Mouse (Mus musculus): ENCODE data around the gene Prkn.
"Not testable (repeated sequence)": the region's sequence is repeated elsewhere in the genome, so short reads cannot be mapped to it uniquely, and the experiment has no call there.

Prkn gene

DNA sequence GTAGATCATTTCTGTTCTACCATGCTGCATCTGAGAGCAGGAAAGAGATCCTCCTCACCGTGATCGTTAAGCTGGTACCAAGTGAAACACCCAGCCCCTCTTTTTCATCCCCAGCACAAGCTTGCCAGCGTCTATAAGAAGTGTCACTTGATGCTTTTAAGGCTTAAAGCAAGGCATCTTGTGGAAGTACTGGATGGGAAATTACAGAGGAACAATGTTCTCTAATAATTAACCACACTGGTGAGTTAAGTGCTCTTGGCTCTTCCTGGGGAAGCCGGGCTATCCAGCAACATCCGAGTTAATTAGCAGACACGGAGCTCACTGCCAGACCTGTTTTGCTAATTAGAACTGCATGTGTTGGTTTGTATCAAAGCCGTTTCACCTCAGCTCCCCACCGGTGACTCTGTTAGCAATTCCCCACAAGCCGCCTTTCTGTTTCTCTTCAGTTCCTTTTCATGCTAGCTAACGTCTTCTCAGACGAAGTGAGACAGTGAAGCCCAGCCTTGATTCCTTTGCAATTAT lies 1086.7 kb downstream of the Prkn start:
- DNase-seq: no peak

GRCm38 (mm10) chr17:11931641-11932040 lies 1091.5 kb downstream of the Prkn start:
- no peak for DNase-seq

GRCm38 (mm10) chr17:11933737-11934136 lies 1093.6 kb downstream of the Prkn start:
- no peak for DNase-seq

- no peak for DNase-seq
These were observed 1107.3 kb downstream of the Prkn start for GRCm38 (mm10) chr17:11947436-11947835.

DNA sequence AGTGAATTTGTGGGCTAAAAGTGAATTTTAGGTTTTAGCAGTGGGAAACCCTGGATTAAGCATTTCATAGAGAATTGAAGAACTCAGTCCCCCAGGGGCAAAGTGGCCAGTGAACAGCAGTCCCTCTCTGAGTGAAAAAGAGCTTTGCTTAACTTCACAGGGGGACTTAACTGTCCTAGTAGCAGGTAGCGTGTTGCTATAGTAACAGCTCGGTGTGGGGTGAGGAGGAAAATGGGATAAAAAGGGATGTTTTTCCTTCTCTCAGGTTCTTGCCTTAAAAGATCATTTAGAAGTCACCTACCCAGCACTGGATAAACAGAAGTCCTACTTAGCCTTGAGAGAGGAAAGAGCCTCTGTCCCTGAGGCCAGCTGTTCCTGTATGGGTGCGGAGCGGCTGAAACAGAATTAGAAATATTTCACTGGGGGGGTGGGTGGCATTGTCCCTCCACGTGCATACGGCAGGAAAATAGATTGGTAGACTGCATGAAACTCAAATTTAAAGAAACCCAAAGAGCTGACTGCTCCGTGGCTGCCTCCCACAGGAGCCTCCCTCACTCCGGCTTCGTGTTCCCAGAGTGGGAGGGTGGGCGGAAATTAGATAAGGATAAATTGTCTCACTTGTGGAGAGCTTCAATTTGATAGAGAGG lies 1109.5 kb downstream of the Prkn start:
- no peak for DNase-seq

GRCm38 (mm10) chr17:11950198-11950594 lies 1110.0 kb downstream of the Prkn start:
- DNase-seq: no peak

DNA sequence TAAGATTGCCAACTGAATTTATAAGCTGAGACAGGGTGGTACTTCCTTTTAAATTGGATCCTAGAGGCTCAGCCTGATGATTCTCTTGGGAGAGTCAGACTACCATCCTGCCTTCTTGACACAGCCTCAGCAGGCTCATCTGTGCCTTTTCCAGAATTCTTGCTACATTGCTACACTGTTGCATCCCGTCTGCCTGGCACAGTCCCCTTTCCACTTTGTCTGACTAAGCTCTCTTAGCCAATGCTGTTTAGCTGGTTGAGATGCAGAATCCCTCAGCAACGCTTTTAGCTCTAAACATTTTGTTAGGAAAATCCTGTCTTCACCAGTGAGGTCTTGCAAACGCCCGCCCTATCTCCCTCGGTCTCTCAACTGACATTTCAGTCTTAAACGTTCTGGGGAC lies 1115.1 kb downstream of the Prkn start:
- no peak for DNase-seq

GRCm38 (mm10) chr17:11960492-11960891 lies 1120.3 kb downstream of the Prkn start:
- DNase-seq: no peak

- no peak for DNase-seq
These were observed 1122.6 kb downstream of the Prkn start for GRCm38 (mm10) chr17:11962808-11963207.

DNA sequence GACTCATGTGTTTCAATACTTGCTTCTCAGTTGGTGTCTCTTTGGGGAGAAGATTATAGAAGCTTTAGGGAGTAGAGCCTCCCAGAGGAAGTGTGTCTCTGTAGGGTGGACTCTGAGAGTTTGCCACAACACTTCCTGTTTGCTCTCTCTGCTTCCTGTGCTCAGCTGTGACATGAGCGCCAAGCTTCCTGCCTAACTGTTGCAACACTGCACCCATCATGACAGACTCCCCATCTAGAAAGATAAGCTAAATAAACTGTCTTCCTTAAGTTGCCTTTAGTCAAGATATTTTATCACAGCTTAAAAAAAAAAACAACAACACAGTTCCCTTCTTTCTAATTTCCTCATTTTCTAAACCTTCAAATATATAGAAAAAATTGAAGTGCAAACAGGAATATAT lies 1130.0 kb downstream of the Prkn start:
- no peak for DNase-seq

DNA sequence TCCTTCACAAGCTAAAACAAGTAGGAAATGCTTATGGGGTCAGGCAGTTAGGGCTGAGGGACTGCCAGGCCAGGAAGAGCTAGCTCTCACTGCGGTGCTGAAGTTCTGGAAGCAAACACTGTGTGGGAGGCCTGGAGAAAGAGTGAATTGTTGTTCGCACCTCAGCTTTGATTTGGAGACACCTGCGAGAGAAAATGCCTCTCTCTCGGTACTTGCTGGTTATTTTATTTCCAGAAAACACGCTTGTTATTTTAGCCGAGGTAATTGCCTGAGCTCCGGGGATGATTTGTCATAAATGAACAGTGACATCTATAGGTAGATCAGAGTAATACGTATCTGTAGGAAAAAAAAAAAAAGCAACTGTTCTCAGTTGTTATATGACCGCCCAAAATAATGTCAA lies 1132.4 kb downstream of the Prkn start:
- no peak for DNase-seq

GRCm38 (mm10) chr17:11972969-11973787 lies 1133.0 kb downstream of the Prkn start:
- DNase-seq: no peak

GRCm38 (mm10) chr17:11975062-11975607 lies 1135.0 kb downstream of the Prkn start:
- DNase-seq: no peak

GRCm38 (mm10) chr17:11978260-11978821 lies 1138.2 kb downstream of the Prkn start:
- DNase-seq: no peak

GRCm38 (mm10) chr17:11981666-11982065 lies 1141.5 kb downstream of the Prkn start:
- no peak for DNase-seq

DNA sequence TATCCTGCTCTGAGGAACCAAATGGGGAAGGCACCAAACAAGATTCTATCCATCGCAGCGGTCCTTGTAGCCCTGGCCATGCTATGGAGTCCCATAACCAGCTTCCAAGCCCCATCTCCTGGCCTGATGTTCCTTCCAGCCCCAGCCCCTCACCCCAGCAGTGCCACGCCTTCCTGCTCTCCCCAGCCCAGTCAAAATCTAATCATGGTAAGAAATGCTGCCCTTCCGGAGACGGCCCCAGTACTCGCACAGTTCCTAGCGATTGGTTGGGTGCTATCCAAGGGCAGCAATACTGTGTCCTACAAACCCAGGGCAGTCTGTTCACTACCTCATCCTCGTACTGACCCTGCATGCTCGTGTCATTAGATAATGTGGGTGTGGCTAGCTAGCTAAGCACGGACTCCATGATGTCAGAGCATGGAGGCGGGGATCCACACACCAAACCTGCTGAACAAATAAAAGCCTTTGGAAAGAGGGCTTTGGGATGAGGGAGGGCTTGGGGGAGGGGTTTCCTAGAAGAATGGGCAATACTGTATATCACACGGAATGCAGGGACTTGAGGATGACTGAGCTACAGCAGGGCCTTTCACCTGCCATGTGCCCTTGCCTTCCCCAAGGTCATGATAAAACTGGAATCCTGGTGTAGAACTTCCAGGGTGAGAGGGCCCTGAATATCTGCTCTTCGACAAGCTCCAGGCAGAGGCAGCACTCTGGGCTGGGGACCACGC lies 1148.1 kb downstream of the Prkn start:
- DNase-seq: no peak

- no peak for DNase-seq
These were observed 1149.1 kb downstream of the Prkn start for GRCm38 (mm10) chr17:11989296-11989695.

- no peak for DNase-seq
These were observed 1150.4 kb downstream of the Prkn start for GRCm38 (mm10) chr17:11990386-11991087.

- DNase-seq: peak in 1 of 2 experiments; percentile 16
These were observed 1153.1 kb downstream of the Prkn start for GRCm38 (mm10) chr17:11993249-11993648.

DNA sequence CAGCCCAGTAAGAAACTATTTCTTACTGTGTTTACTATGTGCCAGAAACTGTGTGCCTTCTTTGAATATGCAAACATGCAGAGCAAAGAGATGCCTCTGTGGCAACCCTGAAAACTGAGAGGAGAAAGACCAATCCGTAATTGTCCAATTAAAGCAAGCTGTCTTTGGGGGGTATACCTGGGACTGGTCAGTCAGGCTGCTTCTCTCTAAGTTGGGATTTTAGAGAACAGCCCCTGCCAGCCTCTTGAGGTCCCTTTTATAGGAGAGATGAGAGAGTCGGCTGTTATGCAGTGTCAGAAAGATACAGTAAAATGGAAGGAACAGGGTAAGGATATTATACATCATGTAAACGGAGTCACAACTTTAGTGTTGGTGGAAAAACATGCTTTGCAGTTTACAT lies 1154.1 kb downstream of the Prkn start:
- no peak for DNase-seq

GRCm38 (mm10) chr17:11994754-11995153 lies 1154.6 kb downstream of the Prkn start:
- DNase-seq: not testable (repeated sequence)

DNA sequence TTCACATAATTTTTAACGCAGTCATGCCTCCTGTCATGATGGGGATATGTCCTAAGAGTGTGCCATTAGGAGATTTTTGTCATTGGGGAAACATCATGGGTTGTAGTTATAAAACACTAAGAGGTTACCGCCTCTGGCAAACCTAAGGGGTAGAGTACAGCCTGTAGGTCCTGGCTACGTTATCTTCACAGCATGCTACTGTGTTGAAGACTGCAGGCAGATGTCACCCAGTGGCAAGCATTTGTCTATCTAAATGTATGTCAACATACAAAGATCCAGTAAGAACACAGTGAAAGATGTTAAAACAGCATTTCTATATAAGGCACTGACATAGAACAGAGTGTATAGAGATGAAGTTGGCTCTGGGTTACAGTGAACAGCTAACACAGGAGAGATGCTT lies 1155.3 kb downstream of the Prkn start:
- no peak for DNase-seq
